Mouse (Mus musculus) hindbrain, embryonic 14.5 days (tissue): ENCODE data around the gene Zfp667. TPM values are rescaled to one million over a fixed set of nuclear protein-coding genes. Genes with fewer than 3 reads are reported as not detected.
A peak's percentile ranks its signal among the peaks of the same experiment; 100 is the strongest.
"Not testable (repeated sequence)": the region's sequence is repeated elsewhere in the genome, so short reads cannot be mapped to it uniquely, and the experiment has no call there.

ENCODE experiments used
- ATAC-seq: fragments of 200-750 bp; cut with Nextera tagmentation; 2 replicates; pipeline ENCODE4 v1.8.0; 2017; ENCODE audit warnings: moderate number of reproducible peaks, mild to moderate bottlenecking, moderate TSS enrichment, moderate library complexity; ENCODE audit not compliant: low FRiP score
- DNase-seq: peaks from one replicate; pipeline ENCODE4 v3.0.0-alpha.2; 2015; ENCODE audit warnings: low spot score
- H3K27ac ChIP-seq: fragments of 300-500 bp; sonication (generic); 2 replicates; pipeline ENCODE4 v1.5.1; 2014; ENCODE audit warnings: mild to moderate bottlenecking, moderate library complexity
- H3K27me3 ChIP-seq: fragments of 300-500 bp; sonication (generic); 2 replicates; pipeline ENCODE4 v1.6.1; 2014; ENCODE audit warnings: mild to moderate bottlenecking, low read length, mixed read lengths; ENCODE audit not compliant: control insufficient read depth, insufficient read depth
- H3K36me3 ChIP-seq: fragments of 300-500 bp; sonication (generic); replicated peaks from 2 replicates; pipeline ENCODE4 v1.6.1; 2014; ENCODE audit not compliant: control insufficient read depth, insufficient read depth
- H3K4me1 ChIP-seq: fragments of 300-500 bp; sonication (generic); replicated peaks from 2 replicates; pipeline ENCODE4 v1.6.1; 2014; ENCODE audit warnings: antibody characterized with exemption, low read length, mixed read lengths; ENCODE audit not compliant: control insufficient read depth, insufficient read depth
- H3K4me2 ChIP-seq: fragments of 300-500 bp; sonication (generic); replicated peaks from 2 replicates; pipeline ENCODE4 v1.6.1; 2014; ENCODE audit warnings: mild to moderate bottlenecking, moderate library complexity
- H3K4me3 ChIP-seq: fragments of 300-500 bp; sonication (generic); replicated peaks from 2 replicates; pipeline ENCODE4 v1.5.1; 2014; ENCODE audit warnings: mild to moderate bottlenecking, low read length
- H3K9ac ChIP-seq: fragments of 300-500 bp; sonication (generic); 2 replicates; pipeline ENCODE4 v1.6.1; 2014
- H3K9me3 ChIP-seq: fragments of 300-500 bp; sonication (generic); 2 replicates; pipeline ENCODE4 v1.6.1; 2016; ENCODE audit warnings: low read length; ENCODE audit not compliant: control insufficient read depth
- WGBS: fragments of 180-500 bp; shearing (Covaris S2); extraction: QIAGEN DNeasy Blood & Tissue Kit; methylation state at CpG from one replicate; pipeline ENCODE4 v1.1.7; 2014; 5-methylcytosine and 5-hydroxymethylcytosine counted together
- polyA plus RNA-seq: library from polyadenylated mRNA; unstranded; fragments of >200 nt; fragmentation: Nextera tagmentation; extraction: Ambion mirVana; gene quantifications from 2 replicates; pipeline ENCODE4 v1.2.1, GENCODE M21; 2014

Gene Zfp667
- polyA plus RNA-seq, 1 experiment from 2014 or later, result 14.4 TPM

GRCm38 (mm10) chr7:6260004-6260403 is 26.4 kb upstream of the Zfp667 start:
- not testable (repeated sequence) for H3K36me3 ChIP-seq, H3K27ac ChIP-seq, ATAC-seq, H3K9ac ChIP-seq, H3K4me1 ChIP-seq, H3K9me3 ChIP-seq, H3K4me3 ChIP-seq, H3K27me3 ChIP-seq, DNase-seq, H3K4me2 ChIP-seq
- whole genome bisulfite sequencing, result 48% methylated on average over 2 of the region's 2 CpGs

GRCm38 (mm10) chr7:6262120-6262519 is 24.3 kb upstream of the Zfp667 start:
- Histone ChIP-seq H3K27me3 (no peaks in the 10 kb centered on the region), H3K4me2 (no peak overlapping the region), H3K9me3 (no peaks in the 10 kb centered on the region), H3K9ac (no peak overlapping the region), H3K4me3 (no peak overlapping the region), H3K4me1 (no peaks in the 10 kb centered on the region), H3K27ac (no peak overlapping the region), H3K36me3 (no peaks in the 10 kb centered on the region)
- DNase-seq (no peak), ATAC-seq (no peak)
- WGBS, result 90% methylated on average over 3 of the region's 3 CpGs

DNA sequence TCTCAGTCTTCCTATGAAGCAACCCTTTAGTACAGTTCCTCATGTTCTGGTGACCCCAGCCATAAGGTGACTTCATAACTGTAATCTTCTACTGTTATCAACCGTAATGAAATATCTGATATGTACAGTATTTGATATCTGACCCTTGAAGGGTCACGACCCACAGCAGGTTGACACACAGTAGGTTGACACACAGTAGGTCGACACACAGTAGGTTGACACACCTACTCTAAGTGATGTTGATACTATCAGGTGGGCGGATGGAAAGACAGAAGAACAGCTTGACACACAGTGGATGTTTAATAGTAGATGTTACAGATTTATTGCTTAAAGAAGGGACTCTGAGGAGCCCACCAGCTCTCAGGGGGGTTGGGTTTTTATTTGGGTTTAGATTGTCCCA is 23.4 kb upstream of the Zfp667 start:
- Histone ChIP-seq H3K4me1 (no peaks in the 10 kb centered on the region), H3K4me2 (no peak overlapping the region), H3K36me3 (no peaks in the 10 kb centered on the region), H3K9ac (no peak overlapping the region), H3K4me3 (no peak overlapping the region), H3K27me3 (no peaks in the 10 kb centered on the region), H3K27ac (no peak overlapping the region), H3K9me3 (no peaks in the 10 kb centered on the region)
- DNase-seq, result no peak
- WGBS, result 89% methylated on average over 4 of the region's 4 CpGs
- ATAC-seq, result no peak

GRCm38 (mm10) chr7:6265695-6266094 is 20.7 kb upstream of the Zfp667 start:
- WGBS, result 68% methylated on average over 8 of the region's 8 CpGs
- H3K9me3 ChIP-seq, result no peaks in the 10 kb centered on the region
- H3K4me2 ChIP-seq, result no peak overlapping the region
- no peaks in the 10 kb centered on the region for H3K4me1 ChIP-seq
- H3K27me3 ChIP-seq, result no peaks in the 10 kb centered on the region
- ATAC-seq (no peak), DNase-seq (no peak)
- no peak overlapping the region for H3K27ac ChIP-seq
- H3K36me3 ChIP-seq, result no peaks in the 10 kb centered on the region
- no peak overlapping the region for H3K4me3 ChIP-seq
- no peak overlapping the region for H3K9ac ChIP-seq

- 57% methylated on average over 3 of the region's 3 CpGs for WGBS
- DNase-seq (no peak), ATAC-seq (no peak)
- Histone ChIP-seq H3K4me2 (no peak overlapping the region), H3K4me1 (no peaks in the 10 kb centered on the region), H3K27me3 (no peaks in the 10 kb centered on the region), H3K4me3 (no peak overlapping the region), H3K9ac (no peak overlapping the region), H3K36me3 (no peaks in the 10 kb centered on the region), H3K9me3 (no peaks in the 10 kb centered on the region), H3K27ac (no peak overlapping the region)
Measured at GRCm38 (mm10) chr7:6277906-6278305, 8.5 kb upstream of the Zfp667 start.

GRCm38 (mm10) chr7:6282749-6283148 is 3.6 kb upstream of the Zfp667 start:
- WGBS, result 5% methylated on average over 1 of the region's 1 CpGs
- peak; percentile 88 for DNase-seq
- no peaks in the 10 kb centered on the region for H3K36me3 ChIP-seq
- no peaks in the 10 kb centered on the region for H3K9me3 ChIP-seq
- peak overlapping the region; percentile 52 for H3K4me3 ChIP-seq
- H3K4me1 ChIP-seq, result peaks cover 11% of the 10 kb centered on the region
- ATAC-seq, result no peak
- peak overlapping the region; percentile 93; the same call in 1 of the 2 replicates for H3K27ac ChIP-seq
- H3K4me2 ChIP-seq, result peak overlapping the region; percentile 62
- no peaks in the 10 kb centered on the region for H3K27me3 ChIP-seq
- H3K9ac ChIP-seq, result peak overlapping the region; percentile 74

- peak overlapping the region; percentile 62 for H3K4me2 ChIP-seq
- peaks cover 19% of the 10 kb centered on the region for H3K4me1 ChIP-seq
- WGBS, result 1% methylated on average over 23 of the region's 23 CpGs
- peak overlapping the region; percentile 52 for H3K4me3 ChIP-seq
- peak; percentile 91 for DNase-seq
- H3K27ac ChIP-seq, result peak overlapping the region; percentile 93
- H3K36me3 ChIP-seq, result no peaks in the 10 kb centered on the region
- no peaks in the 10 kb centered on the region for H3K9me3 ChIP-seq
- no peaks in the 10 kb centered on the region for H3K27me3 ChIP-seq
- ATAC-seq, result peak; percentile 66
- H3K9ac ChIP-seq, result peak overlapping the region; percentile 74
Measured at GRCm38 (mm10) chr7:6283451-6284075, 2.8 kb upstream of the Zfp667 start.

DNA sequence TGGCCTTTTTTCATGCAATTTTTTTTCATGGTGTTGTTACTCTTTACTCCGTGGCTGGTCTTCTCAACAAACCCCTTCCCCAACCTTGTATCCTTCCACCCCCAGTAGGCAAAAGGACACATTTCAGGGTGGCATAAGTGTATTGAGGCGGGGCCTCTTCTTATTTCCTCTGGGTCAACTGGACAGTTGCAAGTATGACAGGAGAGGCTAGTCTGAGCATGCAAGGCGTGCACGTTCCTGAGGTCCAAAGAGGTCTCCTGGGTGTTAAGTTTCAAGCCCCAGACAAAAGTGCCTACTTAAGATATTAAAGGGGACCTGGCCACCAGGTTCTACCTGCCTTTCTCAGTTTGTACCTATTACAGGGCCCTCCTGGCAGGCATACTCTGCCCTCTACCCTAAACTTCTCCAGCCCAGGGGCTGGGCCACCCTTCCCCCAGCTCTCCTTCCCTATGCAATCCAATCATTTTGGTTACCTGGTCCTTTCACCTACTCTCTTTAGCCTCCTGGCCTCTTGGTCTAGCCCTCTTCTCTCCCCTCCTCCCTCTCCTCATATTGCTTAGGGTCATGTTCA is 1.9 kb upstream of the Zfp667 start:
- 0 out of 2 replicates have a peak, but pooled peaks cover under 1% of the 10 kb centered on the region for H3K36me3 ChIP-seq
- DNase-seq (no peak), ATAC-seq (no peak)
- no peak overlapping the region for H3K27ac ChIP-seq
- H3K9me3 ChIP-seq, result no peaks in the 10 kb centered on the region
- H3K4me3 ChIP-seq, result no peak overlapping the region
- peak overlapping the region; percentile 62 for H3K4me2 ChIP-seq
- peak overlapping the region; percentile 74; the same call in 1 of the 2 replicates for H3K9ac ChIP-seq
- WGBS, result 90% methylated on average over 4 of the region's 4 CpGs
- no peaks in the 10 kb centered on the region for H3K27me3 ChIP-seq
- peaks cover 25% of the 10 kb centered on the region for H3K4me1 ChIP-seq

DNA sequence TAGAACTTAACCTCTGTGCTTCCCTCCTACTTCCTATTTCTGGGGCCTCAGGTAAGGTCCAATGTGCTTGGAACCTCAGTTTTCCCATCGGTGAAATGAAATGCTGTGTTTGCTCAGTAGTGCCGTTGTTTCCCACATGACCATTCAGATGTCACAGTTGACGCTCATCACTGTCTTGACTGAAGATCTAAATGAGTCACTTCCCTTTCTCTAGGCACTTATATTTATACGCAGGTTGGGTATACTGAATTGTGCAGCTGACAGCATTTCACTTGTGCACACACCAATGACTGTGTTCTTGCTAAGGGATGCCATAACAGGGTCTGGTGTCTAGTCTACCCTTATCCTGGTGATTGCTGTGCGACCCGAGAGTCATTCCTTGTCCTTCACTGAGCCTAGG is 1.0 kb upstream of the Zfp667 start:
- Histone ChIP-seq H3K36me3 (peaks cover 8% of the 10 kb centered on the region; the same call in 1 of the 2 replicates), H3K27me3 (no peaks in the 10 kb centered on the region), H3K4me2 (no peak overlapping the region), H3K9me3 (no peaks in the 10 kb centered on the region), H3K4me3 (peak overlapping the region; percentile 55; the same call in 1 of the 2 replicates), H3K4me1 (peaks cover 25% of the 10 kb centered on the region), H3K27ac (no peak overlapping the region), H3K9ac (peak overlapping the region; percentile 76; the same call in 1 of the 2 replicates)
- WGBS, result 89% methylated on average over 6 of the region's 6 CpGs
- DNase-seq, result no peak
- no peak for ATAC-seq
